Mouse (Mus musculus) hindbrain, embryonic 14.5 days (tissue): ENCODE results near the gene Rtbdn. TPM values are rescaled to one million over a fixed set of nuclear protein-coding genes. Genes with fewer than 3 reads are reported as not detected.

Experiments used
- microRNA-seq: library from miRNA; unstranded; fragments of <30 nt; microRNA quantifications from one replicate; pipeline ENCODE4, GENCODE M21; 2016
- polyA plus RNA-seq: library from polyadenylated mRNA; unstranded; fragments of >200 nt; fragmentation: Nextera tagmentation; extraction: Ambion mirVana; gene quantifications from 2 replicates; pipeline ENCODE4 v1.2.1, GENCODE M21; 2014

The Rtbdn gene
- polyA plus RNA-seq, 1 experiment from 2014 or later: 1.8 TPM

Small RNA genes within 50 kb of the gene (microRNA-seq; reads per million reads assigned to microRNA genes)
- not detected for gene Gm24197

Other genes starting within 250 kb of the Rtbdn start
- gene Lyl1, start 245.5 kb upstream of the Rtbdn start, polyA plus RNA-seq: 3.8 and 5.1 TPM in 2 replicates
- gene G430095P16Rik, start 224.0 kb upstream of the Rtbdn start, polyA plus RNA-seq: 0.55 and 0.71 TPM in 2 replicates
- gene Nfix, start 146.6 kb upstream of the Rtbdn start, polyA plus RNA-seq: 78.8 and 82.4 TPM in 2 replicates
- 13.5 and 14.6 TPM in 2 replicates for gene Dand5, start 124.2 kb upstream of the Rtbdn start, polyA plus RNA-seq
- gene Gadd45gip1, start 115.5 kb upstream of the Rtbdn start, polyA plus RNA-seq: 35.0 and 37.4 TPM in 2 replicates
- 75.7 and 81.1 TPM in 2 replicates for gene Rad23a, start 106.3 kb upstream of the Rtbdn start, polyA plus RNA-seq
- 574 and 709 TPM in 2 replicates for gene Calr, start 100.1 kb upstream of the Rtbdn start, polyA plus RNA-seq
- 87.8 and 93.4 TPM in 2 replicates for gene Farsa, start 90.0 kb upstream of the Rtbdn start, polyA plus RNA-seq
- gene Syce2, start 74.9 kb upstream of the Rtbdn start, polyA plus RNA-seq: 27.7 and 32.5 TPM in 2 replicates
- gene Gcdh, start 53.1 kb upstream of the Rtbdn start, polyA plus RNA-seq: 25.6 and 29.8 TPM in 2 replicates
- gene Klf1, start 45.1 kb upstream of the Rtbdn start, polyA plus RNA-seq: 0.70 and 0.91 TPM in 2 replicates
- 3.3 and 6.0 TPM in 2 replicates for gene Dnase2a, start 38.4 kb upstream of the Rtbdn start, polyA plus RNA-seq
- gene Mast1, start 9.6 kb upstream of the Rtbdn start, polyA plus RNA-seq: 69.7 and 76.5 TPM in 2 replicates
- gene Gm49661, start 22.4 kb downstream of the Rtbdn start, polyA plus RNA-seq: not detected in 2 replicates
- gene Prdx2, start 22.6 kb downstream of the Rtbdn start, polyA plus RNA-seq: 1,143 and 1,221 TPM in 2 replicates
- 47.8 and 48.4 TPM in 2 replicates for gene Rnaseh2a, start 22.8 kb downstream of the Rtbdn start, polyA plus RNA-seq
- gene Junb, start 31.7 kb downstream of the Rtbdn start, polyA plus RNA-seq: 6.0 and 6.2 TPM in 2 replicates
- 24.6 and 27.3 TPM in 2 replicates for gene Hook2, start 43.6 kb downstream of the Rtbdn start, polyA plus RNA-seq
- gene Best2, start 67.5 kb downstream of the Rtbdn start, polyA plus RNA-seq: not detected in 2 replicates
- gene Asna1, start 78.3 kb downstream of the Rtbdn start, polyA plus RNA-seq: 121 and 137 TPM in 2 replicates
- gene Trir, start 79.8 kb downstream of the Rtbdn start, polyA plus RNA-seq: 162 and 165 TPM in 2 replicates
- 42.4 and 46.4 TPM in 2 replicates for gene Tnpo2, start 89.9 kb downstream of the Rtbdn start, polyA plus RNA-seq
- 63.0 and 68.9 TPM in 2 replicates for gene Fbxw9, start 113.1 kb downstream of the Rtbdn start, polyA plus RNA-seq
- 1.4 TPM in 1 of 2 replicates, not detected in the other for gene Gm5741, start 121.0 kb downstream of the Rtbdn start, polyA plus RNA-seq
- 105 and 113 TPM in 2 replicates for gene Dhps, start 124.8 kb downstream of the Rtbdn start, polyA plus RNA-seq
- 119 and 136 TPM in 2 replicates for gene Wdr83os, start 133.7 kb downstream of the Rtbdn start, polyA plus RNA-seq
- gene Wdr83, start 134.3 kb downstream of the Rtbdn start, polyA plus RNA-seq: 41.2 and 43.9 TPM in 2 replicates
- gene Man2b1, start 136.3 kb downstream of the Rtbdn start, polyA plus RNA-seq: 17.3 and 20.1 TPM in 2 replicates
- gene Zfp791, start 176.1 kb downstream of the Rtbdn start, polyA plus RNA-seq: 3.6 TPM in 2 replicates
- gene Cks1brt, start 204.9 kb downstream of the Rtbdn start, polyA plus RNA-seq: not detected in 2 replicates